In genomic region chr1:132109368-132109767, GRCm38 (mm10) we compare ENCODE assay signal across 9 mouse cellular contexts.
"Had no signal": no experiment of that assay in that cellular context is flagged by ENCODE, and none has a peak within 500 bp of the region (broad histone marks: within the 10 kb centered on the region; RNA-seq: fewer than 3 reads in every experiment).

No protein-coding gene starts in this region.

- DNase-seq: kidney, adult 18-20 months; kidney, adult 9 months; kidney, postnatal 25 days; liver, embryonic 13.5 days; lung, adult 2 months; lung, postnatal 14 days; lung, postnatal 4 days; midbrain, embryonic 14.5 days; thymus, postnatal 14 days had no signal

- H3K27ac ChIP-seq: liver, embryonic 13.5 days had no signal

- H3K4me3 ChIP-seq: liver, embryonic 13.5 days had no signal

- H3K4me1 ChIP-seq: liver, embryonic 13.5 days had no signal

- H3K9me3 ChIP-seq: liver, embryonic 13.5 days had no signal

- H3K9ac ChIP-seq: liver, embryonic 13.5 days had no signal

- H3K36me3 ChIP-seq: liver, embryonic 13.5 days had no signal
